Mouse (Mus musculus) kidney, adult 8-10 months (tissue): ENCODE results near the gene Lgmn.

Experiments
- DNase-seq, 2 experiments: peaks; one replicate each; pipeline ENCODE4 v3.0.0; 2022

Lgmn gene

DNA sequence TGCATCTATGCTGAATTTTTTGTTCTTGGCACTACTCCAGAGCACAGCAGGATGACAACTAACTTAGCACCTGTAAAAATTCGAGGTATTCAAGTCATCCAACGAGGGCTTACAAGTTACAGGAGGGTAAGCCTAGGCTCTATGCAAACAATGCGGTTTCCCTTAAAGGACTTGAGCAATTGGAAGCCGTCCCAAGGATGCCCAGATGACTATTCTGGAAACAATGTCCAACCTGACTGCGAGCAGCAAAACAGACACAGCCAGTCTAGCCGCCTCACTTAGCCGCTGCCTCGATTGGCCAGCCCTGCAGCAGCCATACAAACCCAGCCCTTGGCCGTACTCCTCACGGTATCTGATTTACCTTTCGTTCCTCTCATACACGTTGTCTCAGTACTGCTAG lies 7.4 kb downstream of the Lgmn start:
- DNase-seq = no peak

DNA sequence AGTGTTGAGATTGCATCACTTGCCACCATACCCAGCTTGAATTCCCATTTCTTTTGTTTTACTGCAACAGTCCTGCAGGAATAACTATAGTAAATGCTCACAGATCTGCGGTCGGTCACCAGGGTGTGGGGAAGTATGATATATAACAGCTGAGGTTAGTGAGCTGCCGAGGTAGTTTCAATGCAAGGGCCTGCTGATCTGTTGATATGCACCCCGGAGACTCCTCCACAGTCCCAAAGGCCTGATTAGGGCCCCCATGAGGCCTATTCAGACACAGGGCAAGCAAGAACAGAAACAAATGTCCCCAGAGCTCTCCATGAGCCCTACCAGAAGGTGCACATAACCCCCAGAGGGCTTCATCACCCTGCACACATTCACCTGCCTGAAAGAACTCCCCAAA lies 9.4 kb downstream of the Lgmn start:
- DNase-seq = no peak

DNA sequence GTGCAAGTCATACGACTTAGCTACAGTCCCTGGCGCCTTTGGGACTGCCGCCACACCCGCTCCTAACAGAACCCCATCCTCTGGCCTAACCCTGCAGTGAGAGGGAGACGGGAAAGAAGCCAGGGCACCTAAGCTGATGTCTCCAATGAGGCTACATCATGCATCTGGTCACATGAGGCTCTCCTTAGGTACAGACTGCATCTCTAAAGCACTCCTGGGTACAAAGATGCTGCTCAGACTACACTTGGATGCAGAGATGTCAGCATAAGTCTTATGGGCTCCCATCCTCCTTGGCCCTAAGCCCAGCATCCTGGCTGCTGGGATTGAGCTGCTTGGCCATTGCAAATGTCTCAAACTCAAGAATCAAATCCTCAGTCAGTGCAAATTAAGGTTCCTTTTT lies 10.0 kb downstream of the Lgmn start:
- no peak for DNase-seq

DNA sequence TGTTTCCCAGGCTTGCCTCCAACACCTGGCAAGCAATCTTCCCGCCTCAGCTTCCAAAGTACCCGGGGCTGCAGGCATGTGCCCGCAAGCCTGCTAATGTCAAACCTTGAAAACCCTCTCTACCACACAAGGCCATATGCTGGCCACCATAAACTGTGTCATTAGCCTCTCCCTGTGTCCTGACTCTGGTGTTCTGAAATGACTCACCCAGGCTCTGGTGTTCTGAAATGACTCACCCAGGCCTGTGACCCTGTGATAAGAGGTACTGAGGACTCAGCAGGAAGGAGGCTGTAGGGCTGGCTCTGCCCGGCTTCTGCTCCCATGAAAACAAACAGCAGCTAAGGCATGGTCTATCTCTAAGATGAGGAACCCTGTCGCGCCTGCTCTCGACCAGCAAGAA lies 13.3 kb downstream of the Lgmn start:
- DNase-seq = no peak

DNA sequence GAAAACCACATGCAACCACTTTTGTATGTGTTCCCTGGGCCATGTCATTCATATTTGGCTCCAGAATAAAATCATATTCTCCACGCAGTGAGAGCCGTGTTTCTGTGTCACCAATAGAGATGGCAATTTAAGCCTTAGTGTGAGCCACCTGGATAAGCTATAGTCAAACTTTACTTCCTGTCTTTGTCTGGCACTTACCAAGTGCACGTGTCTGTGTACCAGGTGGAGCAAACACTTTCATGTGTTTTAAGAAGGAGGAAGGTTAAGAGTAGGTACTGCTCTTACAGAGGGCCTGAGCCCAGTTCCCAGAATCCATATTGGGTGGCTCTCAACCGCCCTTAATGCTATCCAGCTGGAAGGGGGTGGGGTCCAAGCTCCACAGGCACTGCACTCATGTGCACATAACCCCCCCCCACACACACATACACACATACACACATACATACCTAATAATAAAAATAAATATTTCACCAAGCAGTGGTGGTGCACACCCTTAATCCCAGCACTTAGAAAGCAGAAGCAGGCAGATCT lies 14.5 kb downstream of the Lgmn start:
- DNase-seq = no peak

DNA sequence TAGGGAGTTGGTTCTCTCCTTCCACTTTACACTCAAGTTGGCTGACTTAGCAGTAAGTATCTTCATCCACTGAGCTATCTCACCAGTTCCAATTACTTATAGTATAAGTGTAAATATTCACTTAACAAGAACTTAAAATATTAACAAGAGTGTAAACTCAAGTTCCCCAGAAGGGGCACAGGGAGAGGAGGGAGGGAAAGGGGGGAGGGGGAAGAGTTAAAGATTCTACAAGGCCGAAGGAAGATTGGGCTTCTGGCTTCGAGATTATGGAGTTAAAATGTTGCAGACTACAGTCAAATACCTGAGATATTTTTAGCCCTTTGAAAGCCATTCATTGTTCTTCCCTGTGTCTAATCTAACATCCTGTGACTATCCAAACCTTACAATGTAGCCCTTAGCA lies 15.2 kb downstream of the Lgmn start:
- no peak for DNase-seq

DNA sequence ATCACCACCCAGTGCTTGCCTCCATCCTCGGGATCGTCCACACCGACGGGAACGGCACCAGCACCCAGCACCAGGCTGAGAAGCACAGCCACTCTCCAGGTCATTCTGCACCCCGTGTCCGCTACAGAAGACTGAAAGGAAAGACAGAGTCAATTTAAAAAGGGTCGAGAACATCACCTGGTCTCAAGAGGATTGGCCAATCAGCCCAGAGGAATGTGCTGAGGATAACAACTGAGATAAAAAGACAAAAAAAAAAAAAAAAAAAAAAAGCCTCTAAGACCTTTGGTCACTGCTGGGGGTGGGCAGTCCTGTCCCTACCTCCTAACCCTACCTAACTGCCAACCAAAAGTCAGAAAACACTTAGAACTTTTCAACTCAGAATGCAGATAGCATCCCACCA lies 16.0 kb downstream of the Lgmn start:
- DNase-seq = peak in 1 of 2 experiments; percentile 60

DNA sequence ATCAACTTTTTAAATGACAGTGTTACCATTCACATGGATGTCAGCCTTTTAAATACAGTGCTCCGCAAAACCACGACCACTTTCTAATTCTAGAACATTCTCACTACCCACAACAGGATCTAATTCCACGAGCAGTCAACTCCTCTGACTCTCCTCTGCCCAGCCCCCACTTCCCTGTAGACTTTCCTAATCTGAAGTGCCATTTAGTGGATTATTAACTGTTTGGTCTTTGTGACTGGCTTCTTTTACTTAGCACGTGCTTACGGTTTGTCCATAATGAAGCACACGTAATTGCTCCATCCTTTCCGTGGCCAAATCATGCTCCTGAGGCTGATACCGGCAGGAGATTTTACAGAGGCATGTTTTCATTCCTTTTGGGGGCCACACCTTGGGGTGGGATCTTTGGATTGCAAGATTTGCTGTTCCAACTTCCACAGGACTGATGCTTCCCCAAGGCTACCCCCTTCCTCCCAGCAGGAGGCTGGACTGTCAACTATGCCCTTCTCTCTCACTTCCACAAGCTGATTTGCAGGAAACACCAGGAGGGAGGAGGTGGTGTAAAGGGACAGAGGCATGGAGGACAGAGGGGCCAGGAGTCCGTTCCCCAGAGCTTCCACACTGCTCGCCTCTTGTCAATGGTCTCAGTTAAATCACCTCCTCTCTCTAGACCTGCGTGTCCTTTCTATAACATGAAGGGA lies 16.8 kb downstream of the Lgmn start:
- no peak for DNase-seq

DNA sequence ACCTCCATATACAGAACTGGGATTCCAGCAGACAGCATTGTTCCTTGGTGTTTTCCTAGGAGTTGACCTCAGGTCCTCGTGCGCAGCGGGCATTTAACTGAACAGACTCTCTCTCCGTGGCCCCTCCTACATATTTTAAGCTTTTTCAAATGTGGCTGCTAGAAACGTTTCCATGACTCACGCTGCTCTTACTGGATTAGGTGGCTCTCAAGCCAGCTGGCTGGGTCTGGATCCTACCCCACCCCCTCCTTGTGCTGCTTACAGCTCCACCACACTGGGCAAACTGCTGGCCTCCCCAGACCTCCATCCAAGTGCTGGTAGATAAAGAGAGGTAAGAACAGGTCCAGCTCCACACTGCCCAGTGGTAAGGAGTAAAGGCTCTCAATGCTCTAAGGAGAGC lies 17.5 kb downstream of the Lgmn start:
- DNase-seq = peak; percentile 62 to 75

DNA sequence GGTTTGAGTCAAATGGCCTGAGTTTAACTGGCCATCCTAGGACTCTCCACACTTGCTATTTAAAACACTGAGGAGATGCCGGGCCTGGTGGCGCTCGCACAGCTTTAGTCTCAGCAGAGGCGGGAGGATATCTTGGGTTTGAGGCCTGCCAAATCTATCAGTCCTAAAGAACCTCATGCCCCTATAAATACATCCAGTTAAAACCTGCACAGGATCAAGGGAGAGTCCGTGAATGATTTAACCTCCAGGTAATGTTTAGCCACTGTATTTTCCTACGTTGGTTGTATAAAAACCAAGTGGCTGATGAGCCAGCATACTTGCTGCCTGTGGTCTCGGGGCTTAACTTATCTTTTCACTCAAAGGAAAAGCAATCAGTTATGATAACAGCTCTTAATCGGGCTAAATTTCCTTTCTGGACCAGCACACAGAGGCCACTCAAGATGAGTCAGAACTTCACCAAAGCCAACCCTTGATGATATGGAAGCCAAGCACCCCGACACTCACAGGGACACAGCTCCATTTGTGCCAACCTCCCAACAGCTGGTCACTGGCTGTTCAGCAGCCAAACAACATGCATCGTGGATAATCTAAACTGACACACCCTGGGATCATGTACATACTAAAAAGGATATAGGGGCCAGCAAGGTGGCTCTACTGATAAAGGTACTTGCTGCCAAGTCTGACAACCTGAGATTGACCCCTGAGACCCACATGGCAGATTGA lies 19.3 kb downstream of the Lgmn start:
- DNase-seq = peak; percentile 56 to 82

DNA sequence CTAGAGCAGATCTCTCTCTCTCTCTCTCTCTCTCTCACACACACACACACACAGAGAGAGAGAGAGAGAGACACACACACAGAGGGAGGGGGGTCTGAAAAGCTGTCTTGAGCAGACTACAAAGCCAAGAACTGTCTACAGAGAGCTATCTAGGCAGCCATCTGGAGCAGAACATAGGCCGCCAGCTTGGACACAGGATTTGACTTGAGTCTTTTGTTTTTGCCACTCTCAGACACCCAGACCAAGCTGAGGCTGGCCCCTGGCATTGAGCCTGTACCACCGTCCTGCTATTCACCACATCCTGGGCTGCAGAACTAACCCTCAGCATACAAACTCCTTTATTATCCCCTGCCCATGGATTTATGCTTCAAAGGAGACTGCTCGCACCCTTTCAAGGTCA lies 20.1 kb downstream of the Lgmn start:
- DNase-seq = no peak

DNA sequence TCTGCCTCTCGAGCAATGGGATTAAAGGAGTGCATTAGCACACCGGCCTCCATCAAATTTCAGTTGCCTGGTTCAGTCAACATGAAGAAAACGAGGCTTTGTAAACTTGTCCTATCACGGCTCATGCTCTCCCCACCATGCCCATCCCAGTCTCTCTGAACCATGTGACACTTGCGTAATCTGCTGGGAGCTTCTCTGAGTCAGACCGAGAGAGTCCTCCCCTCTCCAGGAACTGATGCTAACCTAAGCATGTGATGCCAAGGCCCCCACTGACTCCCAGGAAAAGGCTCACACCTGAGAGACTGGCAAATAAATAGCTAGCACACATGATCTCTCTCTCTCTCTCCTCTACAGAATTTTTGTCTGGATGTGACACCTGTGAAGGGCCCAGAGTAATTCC lies 21.9 kb downstream of the Lgmn start:
- no peak for DNase-seq

DNA sequence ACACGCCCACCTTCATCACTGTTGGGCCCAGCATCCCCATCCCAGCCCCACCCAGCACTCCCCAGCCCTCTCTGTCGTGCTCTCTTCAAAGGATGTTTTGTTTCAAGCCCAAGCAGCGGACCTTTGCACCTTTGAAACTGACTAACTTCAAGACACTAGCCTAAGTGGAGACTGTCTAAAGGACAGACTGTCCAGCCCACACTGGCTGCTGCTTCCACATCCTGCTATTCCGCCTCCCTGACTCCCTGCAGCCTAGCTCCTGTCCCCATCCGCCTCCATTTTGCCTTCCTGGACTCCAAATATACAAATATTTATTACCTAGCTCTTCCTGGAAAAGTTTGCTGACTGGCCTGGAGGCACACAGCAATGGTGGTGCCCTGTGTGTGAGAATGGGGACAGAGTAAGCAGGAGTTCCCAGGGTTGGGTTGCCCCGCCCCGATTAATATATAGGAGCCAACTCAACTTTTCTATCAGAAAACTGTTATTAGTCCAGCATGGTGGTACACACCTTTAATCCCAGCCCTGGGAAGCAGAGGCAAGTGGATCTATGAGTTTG lies 22.6 kb downstream of the Lgmn start:
- DNase-seq = no peak

DNA sequence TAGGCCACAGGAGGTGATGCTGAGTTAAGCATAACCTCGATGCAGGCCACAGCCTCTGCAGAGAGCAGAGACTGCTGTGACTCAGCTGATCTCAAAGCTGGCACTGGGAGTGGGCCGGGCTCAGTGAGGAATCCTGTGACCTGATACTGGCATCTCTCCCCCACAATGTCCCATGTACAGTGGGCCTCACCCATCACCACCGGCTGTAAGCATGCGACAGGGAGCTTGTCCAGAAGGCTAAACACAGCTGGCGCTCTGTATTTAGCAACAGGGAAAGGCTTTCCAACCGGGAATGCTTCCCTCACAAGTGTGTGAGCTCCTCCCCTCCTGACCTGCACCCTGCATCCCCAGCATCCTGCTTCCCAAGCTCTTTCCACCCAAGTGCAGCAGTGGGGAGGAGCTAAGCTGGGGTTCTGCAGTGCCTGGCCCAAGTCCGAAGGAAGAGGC lies 23.2 kb downstream of the Lgmn start:
- no peak for DNase-seq

DNA sequence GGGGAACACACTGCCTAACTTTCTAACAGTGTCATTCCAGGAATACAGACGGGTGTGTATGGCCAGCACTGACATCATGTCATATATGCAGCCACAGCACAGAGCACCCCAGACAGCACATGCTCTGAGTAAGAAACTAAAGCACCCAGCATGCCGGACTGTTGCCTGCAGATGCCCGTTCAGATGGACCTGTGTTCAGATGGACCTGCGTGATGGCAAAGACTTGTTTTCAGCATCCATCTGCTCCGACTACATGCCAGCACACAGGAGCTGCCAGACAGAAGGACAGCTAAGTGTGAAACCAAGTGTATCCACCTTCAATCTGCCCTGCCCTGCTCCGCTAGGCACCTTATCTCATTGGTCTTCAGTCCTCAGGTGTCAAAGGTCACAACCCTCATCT lies 24.9 kb downstream of the Lgmn start:
- DNase-seq = no peak

DNA sequence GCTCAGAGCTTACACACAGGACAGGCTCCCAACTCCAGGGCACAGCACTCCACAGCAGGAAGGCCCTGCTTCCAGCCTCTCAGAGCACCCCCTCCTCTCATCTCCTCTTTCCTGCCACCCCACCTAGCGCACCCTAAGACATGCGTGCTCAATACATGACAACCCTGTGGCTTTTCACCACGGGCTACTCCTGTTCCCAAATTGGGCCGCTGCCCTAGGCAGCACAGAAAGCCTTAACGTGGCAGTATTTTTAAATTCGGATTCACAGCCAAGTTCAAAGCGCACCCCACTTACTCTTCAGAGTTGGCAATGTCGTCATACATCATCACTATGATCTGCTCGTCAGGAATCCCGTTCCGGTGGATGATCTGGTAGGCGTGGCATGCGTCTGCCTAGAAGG lies 26.4 kb downstream of the Lgmn start:
- DNase-seq = no peak

DNA sequence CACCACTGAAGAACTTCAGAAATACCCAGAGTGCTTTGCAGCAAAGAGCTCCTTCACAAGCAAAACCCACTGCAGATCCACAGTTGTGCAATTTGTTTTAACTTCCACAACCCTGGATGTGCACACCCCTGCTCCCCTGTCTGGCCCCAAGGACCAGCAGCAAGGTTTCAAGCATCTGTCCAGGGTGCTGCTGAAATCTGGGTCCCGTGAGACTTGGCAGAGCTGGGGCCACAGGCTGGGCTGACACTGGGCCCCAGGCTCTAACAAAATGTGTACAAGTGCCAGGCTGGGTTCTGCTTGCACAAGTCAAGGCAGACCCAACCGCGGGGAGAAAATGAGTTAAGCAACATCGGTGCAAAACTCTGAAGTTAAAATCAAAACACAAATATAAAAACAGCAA lies 41.0 kb downstream of the Lgmn start:
- DNase-seq = no peak

DNA sequence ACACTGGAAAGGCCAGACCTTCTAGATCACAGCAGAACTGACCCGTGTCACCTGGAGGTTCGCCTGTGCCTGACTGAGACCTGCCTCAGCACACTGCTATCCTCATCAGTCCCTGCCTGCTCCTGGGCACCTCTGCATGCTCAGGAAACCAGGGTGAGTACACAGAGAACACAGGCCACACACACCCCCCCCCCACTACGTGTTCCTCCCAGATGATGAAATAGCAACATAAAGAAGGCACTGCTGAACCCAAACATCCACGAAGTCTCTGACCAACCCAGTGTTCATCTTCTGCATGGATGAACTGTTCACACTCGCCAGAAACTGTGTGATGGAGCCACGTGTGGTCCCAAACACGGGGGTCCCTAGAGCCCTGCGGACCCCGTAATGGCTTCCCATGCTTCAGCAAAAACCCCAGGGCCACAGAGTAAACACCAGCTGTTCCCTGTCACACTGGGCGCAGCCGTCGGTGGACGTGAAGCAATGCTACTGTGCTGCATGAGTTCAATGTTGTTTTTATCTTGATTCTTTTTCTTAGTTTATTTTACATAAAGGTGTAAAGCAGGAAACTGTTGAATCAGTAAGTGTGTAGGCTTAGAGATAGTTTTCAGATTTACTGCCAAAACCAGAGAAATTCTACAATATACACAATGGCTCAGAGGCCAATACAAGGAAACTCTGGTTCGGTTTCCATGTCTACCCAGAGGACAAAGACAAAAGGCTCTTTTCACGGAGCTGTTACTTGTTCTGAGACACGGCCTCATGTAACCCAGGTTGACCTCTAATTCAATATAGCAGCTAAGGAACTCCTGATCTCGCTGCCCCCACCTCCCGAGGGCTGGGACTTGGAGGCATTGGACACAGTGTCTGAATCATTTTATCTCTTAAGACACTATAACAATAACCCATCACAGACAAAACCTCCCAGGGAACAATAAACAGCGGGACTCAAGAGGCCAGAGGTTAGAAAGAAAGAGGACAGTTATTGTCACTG lies 43.3 kb downstream of the Lgmn start:
- no peak for DNase-seq

DNA sequence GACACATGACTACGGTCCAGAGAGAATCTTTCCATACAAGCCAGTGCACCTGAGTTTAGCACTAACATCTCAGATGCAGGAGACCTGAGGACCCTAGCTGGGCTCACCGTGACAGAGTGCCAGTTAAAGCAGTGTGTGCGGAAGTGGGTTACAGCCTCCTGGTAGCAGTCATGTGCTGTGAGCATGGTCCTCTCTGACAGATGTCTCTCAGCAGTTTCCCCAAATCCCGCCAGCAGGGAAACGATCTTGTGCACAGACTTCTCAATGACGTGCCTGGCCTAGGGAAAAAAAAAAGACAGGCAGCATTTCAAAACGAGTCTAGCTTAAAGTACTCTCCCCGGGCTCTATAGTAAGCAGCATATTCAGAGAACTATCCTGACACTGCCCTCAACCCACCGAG lies 44.1 kb downstream of the Lgmn start:
- DNase-seq = no peak

DNA sequence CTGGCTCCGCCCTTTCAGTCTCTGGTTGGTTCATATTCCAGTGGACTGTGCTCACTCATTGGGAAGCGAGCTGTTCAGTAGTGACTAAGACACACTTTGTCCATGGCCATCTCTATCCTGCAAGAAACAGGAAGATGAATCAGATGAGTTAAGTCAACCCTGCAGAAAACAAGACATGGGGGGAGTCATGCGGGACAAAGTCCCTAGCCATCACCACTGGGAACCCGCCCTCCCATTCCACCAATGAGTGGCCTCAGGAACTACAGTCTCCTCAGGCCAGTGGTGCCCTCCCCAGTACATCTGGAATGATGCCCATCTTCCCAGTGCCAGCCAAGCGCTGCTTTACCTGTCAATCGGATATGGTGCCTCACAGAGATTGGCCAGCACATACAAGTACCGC lies 45.1 kb downstream of the Lgmn start:
- DNase-seq = peak; percentile 86 to 92

DNA sequence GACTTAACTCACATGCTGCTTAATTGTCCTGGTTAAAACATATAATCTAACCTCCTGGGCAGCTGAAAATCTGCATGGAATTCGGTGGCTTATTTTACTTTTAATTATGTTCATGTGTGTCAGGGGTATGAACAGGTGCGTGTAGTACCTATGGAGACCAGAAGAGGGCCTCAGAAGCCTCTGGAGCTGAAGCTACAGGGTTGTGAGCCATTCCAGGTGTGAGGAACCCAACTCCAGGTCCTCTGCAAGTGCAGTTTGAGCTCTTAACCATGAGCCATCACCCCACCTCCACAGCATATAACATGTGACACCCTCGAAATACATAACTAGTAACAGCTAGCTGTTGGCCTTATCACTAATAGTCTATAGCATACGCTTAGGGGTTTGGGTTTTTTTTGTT lies 47.6 kb downstream of the Lgmn start:
- peak in 1 of 2 experiments; percentile 53 for DNase-seq

DNA sequence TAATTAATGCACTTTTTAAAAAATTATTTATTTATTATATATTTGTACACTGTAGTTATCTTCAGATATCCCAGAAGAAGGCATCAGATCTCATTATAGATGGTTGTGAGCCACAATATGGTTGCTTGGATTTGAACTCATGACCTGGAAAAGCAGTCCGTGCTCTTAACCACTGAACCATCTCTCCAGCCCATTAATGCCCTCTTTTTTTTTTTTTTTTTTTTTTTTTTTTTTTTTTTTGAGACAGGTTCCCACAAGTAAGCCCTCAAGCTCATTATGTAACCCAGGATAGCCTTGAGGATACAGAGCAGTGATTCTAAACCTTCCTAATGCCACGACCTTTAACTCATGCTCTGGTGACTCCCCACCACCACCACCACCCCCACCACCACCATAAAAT lies 48.5 kb downstream of the Lgmn start:
- DNase-seq = no peak

DNA sequence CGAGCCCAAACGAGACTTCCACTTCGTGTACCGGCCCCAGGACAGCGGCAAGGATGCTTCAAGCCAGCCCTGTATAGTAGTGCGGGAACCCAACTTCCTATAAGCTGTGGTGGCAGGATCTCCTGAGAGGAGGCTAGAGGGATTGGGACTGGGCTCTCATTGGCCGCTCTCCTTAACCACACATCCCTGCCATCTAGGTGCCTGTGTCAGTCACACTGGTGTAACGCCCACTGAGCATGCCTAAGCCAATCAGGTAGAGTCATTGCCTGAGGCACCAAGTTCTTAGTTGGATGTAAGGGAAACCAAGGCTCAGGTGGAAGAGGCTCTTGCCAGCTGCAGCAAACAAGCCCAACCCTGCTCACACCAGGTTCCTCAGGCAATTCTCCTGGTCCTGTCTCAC lies 49.6 kb downstream of the Lgmn start:
- DNase-seq = no peak
